Mouse (Mus musculus): Measurements from ENCODE around the gene Hdac4.

GRCm38 (mm10) chr1:92179489-92180006 lies 16.0 kb downstream of the Hdac4 start:
- no peak for TF ChIP-seq CTCF (IDR thresholded peaks at IDR 0.05; ENCODE audit: low read depth)
- no peak for TF ChIP-seq EP300 (IDR thresholded peaks at IDR 0.05; ENCODE audit: low read depth)

All from liver, postnatal 0 days (tissue).